9 mouse cellular contexts compared by ENCODE assay signal in the genomic region with DNA sequence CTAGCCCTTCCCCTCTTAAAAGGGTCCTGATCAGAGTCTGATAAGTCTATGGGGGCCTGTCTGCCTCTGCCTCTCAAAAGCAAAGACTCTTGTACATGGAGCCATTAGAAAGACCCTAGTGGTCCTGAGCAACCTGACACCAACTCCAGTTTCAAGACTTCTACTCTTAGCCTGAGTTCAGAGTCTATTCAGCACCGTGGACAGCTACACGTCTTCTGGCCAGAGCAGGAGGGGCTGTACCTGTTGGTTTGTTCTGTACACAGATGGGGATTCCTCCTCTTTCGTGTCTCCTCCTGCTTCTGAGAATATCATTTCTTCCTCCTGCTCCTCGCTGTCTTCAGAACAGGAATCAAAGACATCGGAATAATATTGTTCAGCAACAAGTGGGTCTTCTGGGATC.
DNase-seq lines count a peak whose midpoint lies in the region; ATAC-seq and TF ChIP-seq lines count a peak whose summit lies in the region.
"Had no signal": no experiment of that assay in that cellular context is flagged by ENCODE, and none has a peak within 500 bp of the region (broad histone marks: within the 10 kb centered on the region; RNA-seq: fewer than 3 reads in every experiment).

No protein-coding gene starts in this region.

- TF ChIP-seq POLR2A in limb, embryonic 14.5 days (IDR thresholded peaks at IDR 0.05; ENCODE audit: borderline replicate concordance, extremely low read depth, insufficient read depth, insufficient read length): no peak

- intact Hi-C loops in heart, postnatal 14 days (cut with DNase I): no loop called here
- intact Hi-C loops in heart, postnatal 36 days (cut with DNase I): no loop called here
- intact Hi-C loops in gastrocnemius, adult 2 months (cut with DNase I): no loop called here

- H3K4me1 ChIP-seq in neural tube, embryonic 15.5 days: no peaks in the 10 kb centered on the region
- H3K4me1 ChIP-seq in limb, embryonic 14.5 days (ENCODE audit: control insufficient read depth, insufficient read depth, low read length): no peaks in the 10 kb centered on the region
- H3K4me1 ChIP-seq: heart, embryonic 13.5 days had no signal

- no peaks in the 10 kb centered on the region for H3K36me3 ChIP-seq in neural tube, embryonic 15.5 days
- no peaks in the 10 kb centered on the region for H3K36me3 ChIP-seq in limb, embryonic 14.5 days (ENCODE audit: control insufficient read depth, insufficient read depth, low read length)
- H3K36me3 ChIP-seq: heart, embryonic 13.5 days had no signal

- TF ChIP-seq CTCF in gastrocnemius, adult 2 months (IDR thresholded peaks at IDR 0.05): no peak

- H3K9me3 ChIP-seq in neural tube, embryonic 15.5 days (replicated peaks): 0 out of 2 replicates have a peak, but pooled peaks cover 2% of the 10 kb centered on the region
- H3K9me3 ChIP-seq in limb, embryonic 14.5 days (ENCODE audit: control insufficient read depth, low read length): no peaks in the 10 kb centered on the region
- H3K9me3 ChIP-seq: heart, embryonic 13.5 days had no signal

- no peak overlapping the region for H3K27ac ChIP-seq in neural tube, embryonic 15.5 days (replicated peaks)
- H3K27ac ChIP-seq in limb, embryonic 14.5 days (replicated peaks; ENCODE audit: low read depth, low read length): no peak overlapping the region
- no peak overlapping the region for H3K27ac ChIP-seq in gastrocnemius, adult 2 months
- H3K27ac ChIP-seq: heart, embryonic 13.5 days had no signal

- H3K4me2 ChIP-seq in neural tube, embryonic 15.5 days: no peak overlapping the region
- H3K4me2 ChIP-seq in limb, embryonic 14.5 days (replicated peaks; ENCODE audit: low read depth, low read length, severe bottlenecking): no peak overlapping the region
- H3K4me2 ChIP-seq: heart, embryonic 13.5 days had no signal

- no peak overlapping the region for H3K4me3 ChIP-seq in neural tube, embryonic 15.5 days (replicated peaks)
- H3K4me3 ChIP-seq in limb, embryonic 14.5 days (replicated peaks; ENCODE audit: low read length): no peak overlapping the region
- H3K4me3 ChIP-seq in gastrocnemius, adult 2 months: no peak overlapping the region
- H3K4me3 ChIP-seq: heart, embryonic 13.5 days had no signal

- no peak overlapping the region for H3K9ac ChIP-seq in neural tube, embryonic 15.5 days (replicated peaks)
- no peak overlapping the region for H3K9ac ChIP-seq in limb, embryonic 14.5 days (ENCODE audit: low read depth, low read length, severe bottlenecking)
- H3K9ac ChIP-seq: heart, embryonic 13.5 days had no signal

- ATAC-seq in neural tube, embryonic 15.5 days (ENCODE audit: low FRiP score): no peak
- no peak for ATAC-seq in limb, embryonic 14.5 days (ENCODE audit: low FRiP score, low read depth)

- 38% methylated on average over 5 of the region's 5 CpGs for whole genome bisulfite sequencing in neural tube, embryonic 15.5 days
- 31% methylated on average over 5 of the region's 5 CpGs for WGBS in limb, embryonic 14.5 days

- H3K27me3 ChIP-seq in neural tube, embryonic 15.5 days (replicated peaks): no peaks in the 10 kb centered on the region
- no peaks in the 10 kb centered on the region for H3K27me3 ChIP-seq in limb, embryonic 14.5 days (ENCODE audit: control insufficient read depth, insufficient read depth, low read length)
- H3K27me3 ChIP-seq: heart, embryonic 13.5 days had no signal

- peak; percentile 5 to 29 for DNase-seq in heart, postnatal 14 days
- DNase-seq in heart, postnatal 36 days: no peak
- peak; percentile 40 for DNase-seq in neural tube, embryonic 10.5 days (ENCODE audit: extremely low spot score, low spot score)
- DNase-seq in embryo, embryonic 10.5 days (ENCODE audit: low spot score): peak; percentile 82
- peak; percentile 80 for DNase-seq in limb, embryonic 14.5 days (ENCODE audit: low spot score)
- DNase-seq in cerebellum, postnatal 4 days (ENCODE audit: low spot score in 2 of 2): no peak
- no peak for DNase-seq in gastrocnemius, adult 2 months

Comparison
In these comparisons a context has a peak if more than half of its experiments do, and no peak if none do; other contexts are left out.
1. DNase-seq: peak in heart, postnatal 14 days (2 of 2), neural tube, embryonic 10.5 days (single experiment), embryo, embryonic 10.5 days (single experiment) and limb, embryonic 14.5 days (single experiment); none in heart, postnatal 36 days (0 of 2), cerebellum, postnatal 4 days (0 of 2) and gastrocnemius, adult 2 months (single experiment).